Mouse (Mus musculus) MEL (cell line): ENCODE measurements around the gene Dgcr6. TPM values are rescaled to one million over a fixed set of nuclear protein-coding genes. Genes with fewer than 3 reads are reported as not detected.

Experiments
- DNase-seq: peaks from one replicate; pipeline ENCODE4 v3.0.0; 2011; ENCODE audit warnings: low read depth, low spot score
- H3K27ac ChIP-seq: 2 replicates; pipeline ENCODE4 v1.5.1; 2012; ENCODE audit warnings: low read depth, mild to moderate bottlenecking, control low read depth, low read length, moderate library complexity; ENCODE audit not compliant: control insufficient read depth
- H3K27me3 ChIP-seq, 2 experiments: fragments of 150-350 bp in 1 of 2; sonication (generic) in 1 of 2; 2 replicates each; pipeline ENCODE4 v1.6.1; 2012; ENCODE audit warnings: low read length in 2 of 2, mild to moderate bottlenecking in 2 of 2, improper control_type of control experiment in 1 of 2, moderate library complexity in 1 of 2; ENCODE audit not compliant: insufficient read depth in 2 of 2, control insufficient read depth in 1 of 2
- H3K36me3 ChIP-seq, 2 experiments: 2 replicates each; pipeline ENCODE4 v1.6.1; 2012 to 2014; ENCODE audit warnings: low read length in 2 of 2, improper control_type of control experiment in 1 of 2, inconsistent platforms in 1 of 2, mild to moderate bottlenecking in 1 of 2; ENCODE audit not compliant: insufficient read depth in 2 of 2, control insufficient read depth in 1 of 2
- H3K4me1 ChIP-seq, 2 experiments: fragments of 150-350 bp in 1 of 2; sonication (generic) in 1 of 2; 2 replicates each; pipeline ENCODE4 v1.6.1; 2012; ENCODE audit warnings: low read length in 2 of 2, improper control_type of control experiment in 1 of 2, mild to moderate bottlenecking in 1 of 2; ENCODE audit not compliant: insufficient read depth in 2 of 2, control insufficient read depth in 1 of 2
- H3K4me3 ChIP-seq, 2 experiments: fragments of 150-350 bp in 1 of 2; sonication (generic) in 1 of 2; 2 replicates each; pipeline ENCODE4 v1.5.1; 2012; ENCODE audit warnings: low read depth in 2 of 2, low read length in 2 of 2, mild to moderate bottlenecking in 2 of 2, moderate library complexity in 2 of 2, control low read depth in 1 of 2, improper control_type of control experiment in 1 of 2; ENCODE audit not compliant: control insufficient read depth in 1 of 2, insufficient read depth in 1 of 2
- H3K79me2 ChIP-seq: 2 replicates; pipeline ENCODE4 v1.6.1; 2012; ENCODE audit warnings: mild to moderate bottlenecking, low read length, moderate library complexity; ENCODE audit not compliant: control insufficient read depth, poor library complexity, insufficient read depth
- H3K9ac ChIP-seq: 2 replicates; pipeline ENCODE4 v1.6.1; 2012; ENCODE audit warnings: low read depth, mild to moderate bottlenecking, control low read depth, low read length, moderate library complexity; ENCODE audit not compliant: control insufficient read depth, poor library complexity, severe bottlenecking
- H3K9me3 ChIP-seq: fragments of 150-350 bp; sonication (generic); replicated peaks from 2 replicates; pipeline ENCODE4 v1.6.1; 2012; ENCODE audit warnings: mild to moderate bottlenecking, low read length, improper control_type of control experiment, moderate library complexity; ENCODE audit not compliant: insufficient read depth
- CHD2 ChIP-seq: IDR thresholded peaks from 2 replicates; pipeline ENCODE4 v1.6.1; 2011; ENCODE audit warnings: low read length, improper control_type of control experiment
- CTCF ChIP-seq, 3 experiments: IDR thresholded peaks in 2 of 3; conservative IDR thresholded peaks in 1 of 3; 2 replicates each; pipeline ENCODE4 v1.5.1; 2011 to 2012; ENCODE audit warnings: low read length in 3 of 3, low read depth in 2 of 3, mild to moderate bottlenecking in 2 of 3, improper control_type of control experiment in 1 of 3, inconsistent platforms in 1 of 3, mixed read lengths in 1 of 3, moderate library complexity in 1 of 3; ENCODE audit not compliant: control insufficient read depth in 1 of 3, insufficient read depth in 1 of 3, poor library complexity in 1 of 3, severe bottlenecking in 1 of 3
- E2F4 ChIP-seq: IDR thresholded peaks from 2 replicates; pipeline ENCODE4 v1.6.1; 2011; ENCODE audit warnings: low read depth, low read length, improper control_type of control experiment, borderline replicate concordance
- EP300 ChIP-seq, 2 experiments: IDR thresholded peaks; 2 replicates each; pipeline ENCODE4 v1.6.1; 2011; ENCODE audit warnings: improper control_type of control experiment in 2 of 2, low read length in 2 of 2, low read depth in 1 of 2, mild to moderate bottlenecking in 1 of 2
- ETS1 ChIP-seq: IDR thresholded peaks from 2 replicates; pipeline ENCODE4 v1.6.1; 2012; ENCODE audit warnings: low read depth, mild to moderate bottlenecking, inconsistent platforms, low read length, improper control_type of control experiment, moderate library complexity
- GATA1 ChIP-seq: IDR thresholded peaks from 2 replicates; pipeline ENCODE4 v1.6.1; 2011; ENCODE audit warnings: low read depth, low read length, improper control_type of control experiment
- JUND ChIP-seq: IDR thresholded peaks from 2 replicates; pipeline ENCODE4 v1.6.1; 2011; ENCODE audit warnings: low read depth, mild to moderate bottlenecking, improper control_type of control experiment, low read length
- KAT2A ChIP-seq: conservative IDR thresholded peaks from 2 replicates; pipeline ENCODE4 v1.6.1; 2012; ENCODE audit warnings: low read depth, low read length, improper control_type of control experiment, inconsistent platforms
- MAFK ChIP-seq: IDR thresholded peaks from 2 replicates; pipeline ENCODE4 v1.6.1; 2011; ENCODE audit warnings: low read depth, mild to moderate bottlenecking, low read length, improper control_type of control experiment, borderline replicate concordance
- MAX ChIP-seq: IDR thresholded peaks from 2 replicates; pipeline ENCODE4 v1.6.1; 2011; ENCODE audit warnings: low read length, improper control_type of control experiment
- MEF2A ChIP-seq: IDR thresholded peaks from 2 replicates; pipeline ENCODE4 v1.6.1; 2014; ENCODE audit warnings: low read depth, mild to moderate bottlenecking, inconsistent platforms, low read length, improper control_type of control experiment; ENCODE audit not compliant: poor library complexity, insufficient replicate concordance, severe bottlenecking; ENCODE audit errors: extremely low read depth
- MXI1 ChIP-seq: IDR thresholded peaks from 2 replicates; pipeline ENCODE4 v1.6.1; 2011; ENCODE audit warnings: mild to moderate bottlenecking, low read depth, low read length, improper control_type of control experiment
- MYC ChIP-seq: IDR thresholded peaks from 2 replicates; pipeline ENCODE4 v1.6.1; 2011; ENCODE audit warnings: low read depth, mild to moderate bottlenecking, low read length, improper control_type of control experiment, moderate library complexity
- POLR2AphosphoS2 ChIP-seq: IDR thresholded peaks from 2 replicates; pipeline ENCODE4 v1.6.1; 2011; ENCODE audit warnings: low read length, improper control_type of control experiment
- RAD21 ChIP-seq: IDR thresholded peaks from 2 replicates; pipeline ENCODE4 v1.6.1; 2011; ENCODE audit warnings: mild to moderate bottlenecking, low read depth, low read length, improper control_type of control experiment
- RCOR1 ChIP-seq: IDR thresholded peaks from 2 replicates; pipeline ENCODE4 v1.6.1; 2012; ENCODE audit warnings: low read depth, mild to moderate bottlenecking, inconsistent platforms, low read length, improper control_type of control experiment
- SIN3A ChIP-seq: IDR thresholded peaks from 2 replicates; pipeline ENCODE4 v1.6.1; 2012; ENCODE audit warnings: low read length, improper control_type of control experiment, inconsistent platforms
- SMC3 ChIP-seq: IDR thresholded peaks from 2 replicates; pipeline ENCODE4 v1.6.1; 2011; ENCODE audit warnings: low read depth, low read length, improper control_type of control experiment
- TAL1 ChIP-seq: IDR thresholded peaks from 2 replicates; pipeline ENCODE4 v1.6.1; 2012; ENCODE audit warnings: mild to moderate bottlenecking, inconsistent platforms, low read length, moderate library complexity, mixed read lengths
- TBP ChIP-seq: IDR thresholded peaks from 2 replicates; pipeline ENCODE4 v1.8.0; 2011; ENCODE audit warnings: low read depth, low read length, improper control_type of control experiment
- TCF12 ChIP-seq: IDR thresholded peaks from 2 replicates; pipeline ENCODE4 v1.6.1; 2014; ENCODE audit warnings: low read depth, mild to moderate bottlenecking, inconsistent platforms, low read length, improper control_type of control experiment, moderate library complexity
- UBTF ChIP-seq: IDR thresholded peaks from 2 replicates; pipeline ENCODE4 v1.6.1; 2012; ENCODE audit warnings: low read depth, mild to moderate bottlenecking, inconsistent platforms, low read length, improper control_type of control experiment, moderate library complexity, borderline replicate concordance; ENCODE audit not compliant: insufficient read depth
- USF1 ChIP-seq: IDR thresholded peaks from 2 replicates; pipeline ENCODE4 v1.6.1; 2014; ENCODE audit warnings: low read depth, mild to moderate bottlenecking, inconsistent platforms, low read length, improper control_type of control experiment, moderate library complexity
- ZC3H11A ChIP-seq: IDR thresholded peaks from 2 replicates; pipeline ENCODE4 v1.6.1; 2012; ENCODE audit warnings: low read depth, mild to moderate bottlenecking, inconsistent platforms, low read length, improper control_type of control experiment
- ZNF384 ChIP-seq: IDR thresholded peaks from 2 replicates; pipeline ENCODE4 v1.6.1; 2012; ENCODE audit warnings: low read depth, mild to moderate bottlenecking, inconsistent platforms, low read length, improper control_type of control experiment
- polyA plus RNA-seq, 2 experiments: library from polyadenylated mRNA; stranded (reverse) in 1 of 2; unstranded in 1 of 2; fragments of >175 nt in 1 of 2; fragments of >200 nt in 1 of 2; gene quantifications; 2 replicates each; pipeline versions ENCODE4 v1.2.1 to v1.2.4; 2012; ENCODE audit warnings: low replicate concordance in 2 of 2, low read depth in 1 of 2; ENCODE audit not compliant: insufficient read length in 2 of 2, insufficient read depth in 1 of 2, missing spikeins in 1 of 2
- total RNA-seq: library from RNA; depleted of rRNA; stranded (reverse); fragments of 300-350 nt; gene quantifications from 2 replicates; pipeline ENCODE4 v1.2.3, GENCODE M21; 2012

Dgcr6 gene
- total and polyA plus RNA-seq, 3 experiments: 66.8 to 133 TPM; not detected in 1

DNA sequence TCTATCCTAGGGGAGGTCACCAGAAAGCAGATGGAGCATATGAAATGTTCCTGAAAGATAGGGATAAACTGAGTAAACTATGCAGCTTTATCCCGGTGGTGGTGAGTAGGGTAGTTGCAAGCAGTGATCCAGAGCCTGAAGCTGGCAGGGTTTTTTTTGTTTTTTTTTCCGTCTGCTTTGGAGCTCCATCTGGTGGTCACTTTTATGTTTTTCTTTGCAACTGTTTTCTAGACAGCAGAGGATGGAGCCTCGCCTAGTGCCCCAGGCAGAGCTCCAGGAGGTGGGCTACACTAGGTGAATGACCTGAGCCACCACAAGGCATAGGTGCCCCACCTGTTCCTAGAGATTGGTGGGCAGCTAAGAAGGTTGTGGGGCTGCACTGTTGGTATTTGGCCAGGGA, 5.0 kb upstream of the Dgcr6 start:
- Histone ChIP-seq H3K27ac (no peak overlapping the region), H3K27me3 (no peaks in the 10 kb centered on the region; a peak in 1 of 4 replicates), H3K79me2 (no peaks in the 10 kb centered on the region), H3K4me3 (no peak overlapping the region), H3K9me3 (no peaks in the 10 kb centered on the region), H3K9ac (no peak overlapping the region), H3K36me3 (peaks cover 0 to 3% of the 10 kb centered on the region in 2 experiments; a peak in 1 of 4 replicates), H3K4me1 (peaks cover 0 to 13% of the 10 kb centered on the region in 2 experiments; a peak in 3 of 4 replicates)
- no peak for TF ChIP-seq MAX
- TF ChIP-seq SMC3: peak; percentile 74
- no peak for TF ChIP-seq CHD2
- peak; percentile 27 to 80 (median 27); a peak in 5 of 6 replicates for TF ChIP-seq CTCF (IDR thresholded peaks at IDR 0.05 in 2 of 3, conservative IDR thresholded peaks at IDR 0.05 in 1 of 3; ENCODE audit: control insufficient read depth in 1 of 3, insufficient read depth in 1 of 3, low read depth in 2 of 3, low read length in 3 of 3, poor library complexity in 1 of 3, severe bottlenecking in 1 of 3)
- TF ChIP-seq TAL1: no peak
- TF ChIP-seq SIN3A: no peak
- TF ChIP-seq TBP: no peak
- no peak for TF ChIP-seq TCF12
- no peak for TF ChIP-seq UBTF
- peak; percentile 71 for TF ChIP-seq RAD21
- no peak for TF ChIP-seq E2F4
- no peak for TF ChIP-seq JUND
- peak; percentile 98 for TF ChIP-seq ZNF384
- no peak for TF ChIP-seq MAFK
- no peak for TF ChIP-seq ETS1
- TF ChIP-seq KAT2A: no peak
- TF ChIP-seq POLR2AphosphoS2: no peak
- no peak; the same call in 1 of the 2 replicates for TF ChIP-seq MXI1
- no peak for TF ChIP-seq MYC
- TF ChIP-seq USF1: no peak
- peak; percentile 47; the same call in 1 of the 2 replicates for TF ChIP-seq ZC3H11A
- peak; percentile 74 for DNase-seq

GRCm38 (mm10) chr16:18048071-18048470, 4.6 kb upstream of the Dgcr6 start:
- peak; percentile 77 for DNase-seq
- no peak overlapping the region for H3K9ac ChIP-seq
- H3K4me3 ChIP-seq: no peak overlapping the region
- TF ChIP-seq RCOR1 (peak; percentile 43), MAX (peak; percentile 46; the same call in 1 of the 2 replicates), ETS1 (peak; percentile 28; the same call in 1 of the 2 replicates), USF1 (no peak), EP300 (IDR thresholded peaks at IDR 0.05; ENCODE audit: low read depth in 1 of 2, low read length in 2 of 2) (peak in 1 of 2 experiments; percentile 71; a peak in 2 of 4 replicates), JUND (no peak), E2F4 (no peak), POLR2AphosphoS2 (no peak), SIN3A (no peak), MXI1 (peak; percentile 54; the same call in 1 of the 2 replicates), GATA1 (no peak), CTCF (IDR thresholded peaks at IDR 0.05 in 2 of 3, conservative IDR thresholded peaks at IDR 0.05 in 1 of 3; ENCODE audit: control insufficient read depth in 1 of 3, insufficient read depth in 1 of 3, low read depth in 2 of 3, low read length in 3 of 3, poor library complexity in 1 of 3, severe bottlenecking in 1 of 3) (peak in 1 of 3 experiments; percentile 1; a peak in 1 of 6 replicates), MYC (no peak), MEF2A (no peak), RAD21 (no peak; the same call in 1 of the 2 replicates), KAT2A (no peak)
- no peaks in the 10 kb centered on the region for H3K27me3 ChIP-seq
- no peak overlapping the region for H3K27ac ChIP-seq
- peaks cover 0 to 3% of the 10 kb centered on the region in 2 experiments; a peak in 1 of 4 replicates for H3K36me3 ChIP-seq
- no peaks in the 10 kb centered on the region for H3K9me3 ChIP-seq
- no peaks in the 10 kb centered on the region for H3K79me2 ChIP-seq
- H3K4me1 ChIP-seq: peaks cover 3 to 16% of the 10 kb centered on the region in 2 experiments; a peak in 3 of 4 replicates
